Mouse (Mus musculus): ENCODE results near the gene Gatb. TPM values are rescaled to one million over a fixed set of nuclear protein-coding genes. Genes with fewer than 3 reads are reported as not detected.

The Gatb gene
- polyA plus RNA-seq, 1 experiment from 2014 or later = 37.4 TPM

GRCm38 (mm10) chr3:85634389-85635125 lies 60.6 kb downstream of the Gatb start:
- ATAC-seq (ENCODE audit: insufficient number of reproducible peaks, low FRiP score) = no peak
- no peaks in the 10 kb centered on the region for H3K27me3 ChIP-seq (replicated peaks)
- peaks cover 26% of the 10 kb centered on the region for H3K4me1 ChIP-seq (replicated peaks)
- H3K36me3 ChIP-seq = 0 out of 2 replicates have a peak, but pooled peaks cover 1% of the 10 kb centered on the region
- 88% methylated on average over 8 of the region's 8 CpGs for WGBS
- no peaks in the 10 kb centered on the region for H3K9me3 ChIP-seq (replicated peaks)
- no peak overlapping the region for H3K4me3 ChIP-seq
- H3K4me2 ChIP-seq = no peak overlapping the region
- no peak overlapping the region for H3K27ac ChIP-seq (ENCODE audit: poor library complexity, severe bottlenecking)
- no peak overlapping the region for H3K9ac ChIP-seq

- no peak overlapping the region for H3K27ac ChIP-seq (ENCODE audit: poor library complexity, severe bottlenecking)
- no peak overlapping the region for H3K4me3 ChIP-seq
- H3K4me1 ChIP-seq (replicated peaks) = peaks cover 26% of the 10 kb centered on the region
- ATAC-seq (ENCODE audit: insufficient number of reproducible peaks, low FRiP score) = no peak
- 64% methylated on average over 2 of the region's 2 CpGs for WGBS
- no peak overlapping the region for H3K9ac ChIP-seq
- no peak overlapping the region for H3K4me2 ChIP-seq
- no peaks in the 10 kb centered on the region for H3K36me3 ChIP-seq
- H3K9me3 ChIP-seq (replicated peaks) = no peaks in the 10 kb centered on the region
- no peaks in the 10 kb centered on the region for H3K27me3 ChIP-seq (replicated peaks)
These were observed 61.2 kb downstream of the Gatb start for GRCm38 (mm10) chr3:85635126-85635419.

- no peak overlapping the region for H3K27ac ChIP-seq (ENCODE audit: poor library complexity, severe bottlenecking)
- WGBS = 90% methylated on average over 2 of the region's 2 CpGs
- no peak for ATAC-seq (ENCODE audit: insufficient number of reproducible peaks, low FRiP score)
These were observed 61.7 kb downstream of the Gatb start for GRCm38 (mm10) chr3:85635591-85635990.

GRCm38 (mm10) chr3:85636716-85637447 lies 63.0 kb downstream of the Gatb start:
- Histone ChIP-seq H3K4me1 (replicated peaks) (peaks cover 26% of the 10 kb centered on the region), H3K9me3 (replicated peaks) (no peaks in the 10 kb centered on the region), H3K36me3 (no peaks in the 10 kb centered on the region), H3K9ac (peak overlapping the region; percentile 50; the same call in 1 of the 2 replicates), H3K27ac (ENCODE audit: poor library complexity, severe bottlenecking) (peak overlapping the region; percentile 97), H3K4me2 (peak overlapping the region; percentile 29; the same call in 1 of the 2 replicates), H3K4me3 (no peak overlapping the region), H3K27me3 (replicated peaks) (no peaks in the 10 kb centered on the region)
- 61% methylated on average over 5 of the region's 5 CpGs for WGBS
- ATAC-seq (ENCODE audit: insufficient number of reproducible peaks, low FRiP score) = peak; percentile 39; the same call in 1 of the 2 replicates

More at GRCm38 (mm10) chr3:85635591-85635990, 61.7 kb downstream of the Gatb start:
- Histone ChIP-seq H3K4me1 (replicated peaks) (peaks cover 26% of the 10 kb centered on the region), H3K36me3 (no peaks in the 10 kb centered on the region), H3K9ac (no peak overlapping the region), H3K27me3 (replicated peaks) (no peaks in the 10 kb centered on the region), H3K4me3 (no peak overlapping the region), H3K4me2 (no peak overlapping the region), H3K9me3 (replicated peaks) (no peaks in the 10 kb centered on the region)

- Histone ChIP-seq H3K4me1 (replicated peaks) (peaks cover 17% of the 10 kb centered on the region), H3K36me3 (no peaks in the 10 kb centered on the region), H3K9ac (no peak overlapping the region), H3K4me3 (no peak overlapping the region), H3K27me3 (replicated peaks) (no peaks in the 10 kb centered on the region), H3K9me3 (replicated peaks) (no peaks in the 10 kb centered on the region), H3K4me2 (no peak overlapping the region), H3K27ac (ENCODE audit: poor library complexity, severe bottlenecking) (no peak overlapping the region)
- ATAC-seq (ENCODE audit: insufficient number of reproducible peaks, low FRiP score) = no peak
- WGBS = 73% methylated on average over 3 of the region's 3 CpGs
These were observed 67.8 kb downstream of the Gatb start for GRCm38 (mm10) chr3:85641751-85642150.

GRCm38 (mm10) chr3:85644814-85645213 lies 70.9 kb downstream of the Gatb start:
- Histone ChIP-seq H3K4me1 (replicated peaks) (peaks cover 20% of the 10 kb centered on the region), H3K4me2 (no peak overlapping the region), H3K9me3 (replicated peaks) (no peaks in the 10 kb centered on the region), H3K9ac (no peak overlapping the region), H3K27me3 (replicated peaks) (no peaks in the 10 kb centered on the region), H3K36me3 (peaks cover 7% of the 10 kb centered on the region; the same call in 1 of the 2 replicates), H3K4me3 (no peak overlapping the region), H3K27ac (ENCODE audit: poor library complexity, severe bottlenecking) (no peak overlapping the region)
- ATAC-seq (ENCODE audit: insufficient number of reproducible peaks, low FRiP score) = no peak
- WGBS = 85% methylated on average over 3 of the region's 3 CpGs

- Histone ChIP-seq H3K4me1 (replicated peaks) (peaks cover 20% of the 10 kb centered on the region), H3K9me3 (replicated peaks) (no peaks in the 10 kb centered on the region), H3K9ac (no peak overlapping the region), H3K36me3 (peaks cover 8% of the 10 kb centered on the region; the same call in 1 of the 2 replicates), H3K4me3 (no peak overlapping the region), H3K4me2 (no peak overlapping the region), H3K27ac (ENCODE audit: poor library complexity, severe bottlenecking) (no peak overlapping the region), H3K27me3 (replicated peaks) (no peaks in the 10 kb centered on the region)
- no peak for ATAC-seq (ENCODE audit: insufficient number of reproducible peaks, low FRiP score)
- 74% methylated on average over 7 of the region's 7 CpGs for WGBS
These were observed 71.6 kb downstream of the Gatb start for GRCm38 (mm10) chr3:85645517-85646004.

- no peaks in the 10 kb centered on the region for H3K27me3 ChIP-seq (replicated peaks)
- H3K4me1 ChIP-seq (replicated peaks) = peaks cover 44% of the 10 kb centered on the region
- H3K27ac ChIP-seq (ENCODE audit: poor library complexity, severe bottlenecking) = no peak overlapping the region
- no peak for ATAC-seq (ENCODE audit: insufficient number of reproducible peaks, low FRiP score)
- H3K36me3 ChIP-seq = peaks cover 8% of the 10 kb centered on the region; the same call in 1 of the 2 replicates
- WGBS = 84% methylated on average over 4 of the region's 4 CpGs
- no peak overlapping the region for H3K4me2 ChIP-seq
- no peak overlapping the region for H3K9ac ChIP-seq
- no peaks in the 10 kb centered on the region for H3K9me3 ChIP-seq (replicated peaks)
- no peak overlapping the region for H3K4me3 ChIP-seq
These were observed 75.3 kb downstream of the Gatb start for GRCm38 (mm10) chr3:85649176-85649575.

- Histone ChIP-seq H3K27ac (ENCODE audit: poor library complexity, severe bottlenecking) (no peak overlapping the region), H3K4me2 (0 out of 2 replicates have a peak overlapping the region, but pooled peaks have one; percentile 6), H3K9me3 (replicated peaks) (no peaks in the 10 kb centered on the region), H3K36me3 (peaks cover 8% of the 10 kb centered on the region; the same call in 1 of the 2 replicates), H3K4me3 (no peak overlapping the region), H3K9ac (0 out of 2 replicates have a peak overlapping the region, but pooled peaks have one; percentile 11), H3K4me1 (replicated peaks) (peaks cover 39% of the 10 kb centered on the region), H3K27me3 (replicated peaks) (no peaks in the 10 kb centered on the region)
- ATAC-seq (ENCODE audit: insufficient number of reproducible peaks, low FRiP score) = no peak
- WGBS = 34% methylated on average over 4 of the region's 4 CpGs
These were observed 79.1 kb downstream of the Gatb start for GRCm38 (mm10) chr3:85652727-85653665.

- H3K4me3 ChIP-seq = no peak overlapping the region
- no peaks in the 10 kb centered on the region for H3K9me3 ChIP-seq (replicated peaks)
- no peak overlapping the region for H3K27ac ChIP-seq (ENCODE audit: poor library complexity, severe bottlenecking)
- H3K9ac ChIP-seq = no peak overlapping the region
- no peaks in the 10 kb centered on the region for H3K36me3 ChIP-seq
- no peaks in the 10 kb centered on the region for H3K27me3 ChIP-seq (replicated peaks)
- no peak overlapping the region for H3K4me2 ChIP-seq
- no peak for ATAC-seq (ENCODE audit: insufficient number of reproducible peaks, low FRiP score)
- 87% methylated on average over 3 of the region's 3 CpGs for WGBS
- H3K4me1 ChIP-seq (replicated peaks) = peaks cover 36% of the 10 kb centered on the region
These were observed 81.6 kb downstream of the Gatb start for GRCm38 (mm10) chr3:85655538-85655937.
